In genomic region chr13:23562699-23563462, GRCm38 (mm10) we compare ENCODE assay signal across 8 mouse cellular contexts. TPM values are rescaled to one million over a fixed set of nuclear protein-coding genes. Genes with fewer than 3 reads are reported as not detected.
DNase-seq lines count a peak whose midpoint lies in the region; ATAC-seq lines count a peak whose summit lies in the region.

No protein-coding gene starts in this region.

- 3% methylated on average over 18 of the region's 18 CpGs for WGBS in kidney, embryonic 15.5 days
- 2% methylated on average over 18 of the region's 18 CpGs for WGBS in midbrain, embryonic 14.5 days

- no peaks in the 10 kb centered on the region for H3K27me3 ChIP-seq in kidney, embryonic 15.5 days
- H3K27me3 ChIP-seq in midbrain, embryonic 14.5 days (ENCODE audit: control insufficient read depth, insufficient read depth, low read length), result no peaks in the 10 kb centered on the region

- peak overlapping the region; percentile 48 for H3K4me3 ChIP-seq in kidney, embryonic 15.5 days (replicated peaks)
- peak overlapping the region; percentile 75 for H3K4me3 ChIP-seq in brown adipose tissue, adult 24 weeks (ENCODE audit: insufficient read depth, low read depth, low read length)
- H3K4me3 ChIP-seq in midbrain, embryonic 14.5 days (replicated peaks; ENCODE audit: low read depth, low read length), result peak overlapping the region; percentile 37

- peak overlapping the region; percentile 69 for H3K4me2 ChIP-seq in kidney, embryonic 15.5 days
- H3K4me2 ChIP-seq in midbrain, embryonic 14.5 days (ENCODE audit: low read length), result peak overlapping the region; percentile 75

- H3K27ac ChIP-seq in kidney, embryonic 15.5 days, result peak overlapping the region; percentile 99
- H3K27ac ChIP-seq in brown adipose tissue, adult 24 weeks (replicated peaks; ENCODE audit: low read depth, low read length), result peak overlapping the region; percentile 51
- peak overlapping the region; percentile 97 for H3K27ac ChIP-seq in midbrain, embryonic 14.5 days (replicated peaks; ENCODE audit: low read depth, low read length)

- H3K9me3 ChIP-seq in kidney, embryonic 15.5 days (replicated peaks), result no peaks in the 10 kb centered on the region
- H3K9me3 ChIP-seq in midbrain, embryonic 14.5 days (ENCODE audit: control insufficient read depth, low read length), result no peaks in the 10 kb centered on the region

- no peak for DNase-seq in kidney, adult 11 months
- peak; percentile 58 for DNase-seq in kidney, postnatal 14 days
- DNase-seq in midbrain, embryonic 14.5 days, result peak; percentile 86
- DNase-seq in ovary, postnatal 14 days (ENCODE audit: low spot score), result no peak

- H3K9ac ChIP-seq in kidney, embryonic 15.5 days, result peak overlapping the region; percentile 48
- H3K9ac ChIP-seq in midbrain, embryonic 14.5 days (replicated peaks; ENCODE audit: low read length), result peak overlapping the region; percentile 59

- peak; percentile 62 for ATAC-seq in kidney, embryonic 15.5 days (replicated peaks; ENCODE audit: low FRiP score)
- ATAC-seq in CD4-positive, CD25-positive, alpha-beta regulatory T cell, adult 4 months, result peak; percentile 18
- peak; percentile 57 for ATAC-seq in granulocyte monocyte progenitor cell, adult 5-6 weeks (replicated peaks; ENCODE audit: poor library complexity, severe bottlenecking)
- ATAC-seq in midbrain, embryonic 14.5 days (ENCODE audit: low FRiP score, low TSS enrichment), result peak; percentile 70

- H3K36me3 ChIP-seq in kidney, embryonic 15.5 days, result no peaks in the 10 kb centered on the region
- H3K36me3 ChIP-seq in midbrain, embryonic 14.5 days (ENCODE audit: control insufficient read depth, insufficient read depth, low read length), result no peaks in the 10 kb centered on the region

- H3K4me1 ChIP-seq in kidney, embryonic 15.5 days, result 0 out of 2 replicates have a peak, but pooled peaks cover 3% of the 10 kb centered on the region
- H3K4me1 ChIP-seq in brown adipose tissue, adult 24 weeks (ENCODE audit: control insufficient read depth, insufficient read depth, insufficient read length, low read length), result no peaks in the 10 kb centered on the region
- peaks cover 5% of the 10 kb centered on the region; the same call in 1 of the 2 replicates for H3K4me1 ChIP-seq in midbrain, embryonic 14.5 days (ENCODE audit: control insufficient read depth, insufficient read depth, low read length)

RNA-seq across cellular contexts. Expression of gene Hist1h3e, which starts 0.7 kb away (rescaled TPM):
- polyA plus RNA-seq in kidney, embryonic 15.5 days (2015; fragmentation: Nextera tagmentation; extraction: Ambion mirVana), result 6.5 and 6.7 TPM in 2 replicates
- polyA plus RNA-seq in CD4-positive, CD25-positive, alpha-beta regulatory T cell, adult 4 months (2017; shearing (Covaris generic)), result 1 to 10 TPM; 2.2 to 4.1 TPM
- polyA plus RNA-seq in brown adipose tissue, adult 24 weeks (2012; ENCODE audit: insufficient read depth, insufficient read length, missing spikeins), result 2.8 and 2.9 TPM in 2 replicates
- total RNA-seq in granulocyte monocyte progenitor cell, adult 5-6 weeks (2014; fragmentation: Nextera tagmentation), result 27.2 and 37.9 TPM in 2 replicates
- total RNA-seq in granulocyte monocyte progenitor cell, adult 5-6 weeks (2017), result 218 and 293 TPM in 2 replicates
- polyA plus RNA-seq in midbrain, embryonic 14.5 days (2014; fragmentation: Nextera tagmentation; extraction: Ambion mirVana), result 3.1 and 3.8 TPM in 2 replicates

RNA-seq across cellular contexts. Expression of gene Hist1h2ae, which starts 8.1 kb away (rescaled TPM):
- 84.7 and 118 TPM in 2 replicates for polyA plus RNA-seq in kidney, embryonic 15.5 days (2015; fragmentation: Nextera tagmentation; extraction: Ambion mirVana)
- 10 to 100 TPM; 12.3 to 17.6 TPM for polyA plus RNA-seq in CD4-positive, CD25-positive, alpha-beta regulatory T cell, adult 4 months (2017; shearing (Covaris generic))
- not detected in 2 replicates for polyA plus RNA-seq in brown adipose tissue, adult 24 weeks (2012; ENCODE audit: insufficient read depth, insufficient read length, missing spikeins)
- 5.5 and 7.4 TPM in 2 replicates for total RNA-seq in granulocyte monocyte progenitor cell, adult 5-6 weeks (2014; fragmentation: Nextera tagmentation)
- 405 and 464 TPM in 2 replicates for total RNA-seq in granulocyte monocyte progenitor cell, adult 5-6 weeks (2017)
- polyA plus RNA-seq in midbrain, embryonic 14.5 days (2014; fragmentation: Nextera tagmentation; extraction: Ambion mirVana), result 30.2 and 34.0 TPM in 2 replicates

RNA-seq across cellular contexts. Expression of gene Hist1h2bg, which starts 8.3 kb away (rescaled TPM):
- 10.6 and 10.9 TPM in 2 replicates for polyA plus RNA-seq in kidney, embryonic 15.5 days (2015; fragmentation: Nextera tagmentation; extraction: Ambion mirVana)
- 1 to 10 TPM; 8.0 to 8.6 TPM for polyA plus RNA-seq in CD4-positive, CD25-positive, alpha-beta regulatory T cell, adult 4 months (2017; shearing (Covaris generic))
- not detected in 2 replicates for polyA plus RNA-seq in brown adipose tissue, adult 24 weeks (2012; ENCODE audit: insufficient read depth, insufficient read length, missing spikeins)
- total RNA-seq in granulocyte monocyte progenitor cell, adult 5-6 weeks (2014; fragmentation: Nextera tagmentation), result 160 and 268 TPM in 2 replicates
- total RNA-seq in granulocyte monocyte progenitor cell, adult 5-6 weeks (2017), result 1,365 and 1,429 TPM in 2 replicates
- polyA plus RNA-seq in midbrain, embryonic 14.5 days (2014; fragmentation: Nextera tagmentation; extraction: Ambion mirVana), result 1.4 and 2.6 TPM in 2 replicates

RNA-seq across cellular contexts. Expression of gene Hist1h1d, which starts 9.8 kb away (rescaled TPM):
- polyA plus RNA-seq in kidney, embryonic 15.5 days (2015; fragmentation: Nextera tagmentation; extraction: Ambion mirVana), result 0.66 and 0.67 TPM in 2 replicates
- polyA plus RNA-seq in CD4-positive, CD25-positive, alpha-beta regulatory T cell, adult 4 months (2017; shearing (Covaris generic)), result under 1 TPM; 0.18 to 0.35 TPM
- polyA plus RNA-seq in brown adipose tissue, adult 24 weeks (2012; ENCODE audit: insufficient read depth, insufficient read length, missing spikeins), result 0.24 and 1.1 TPM in 2 replicates
- 13.1 and 13.2 TPM in 2 replicates for total RNA-seq in granulocyte monocyte progenitor cell, adult 5-6 weeks (2014; fragmentation: Nextera tagmentation)
- 109 and 113 TPM in 2 replicates for total RNA-seq in granulocyte monocyte progenitor cell, adult 5-6 weeks (2017)
- polyA plus RNA-seq in midbrain, embryonic 14.5 days (2014; fragmentation: Nextera tagmentation; extraction: Ambion mirVana), result 0.11 and 0.18 TPM in 2 replicates

RNA-seq across cellular contexts. Expression of gene Hist1h2bf, which starts 11.1 kb away (rescaled TPM):
- polyA plus RNA-seq in kidney, embryonic 15.5 days (2015; fragmentation: Nextera tagmentation; extraction: Ambion mirVana), result 6.0 and 6.9 TPM in 2 replicates
- polyA plus RNA-seq in CD4-positive, CD25-positive, alpha-beta regulatory T cell, adult 4 months (2017; shearing (Covaris generic)), result not detected
- 4.4 TPM in 1 of 2 replicates, not detected in the other for polyA plus RNA-seq in brown adipose tissue, adult 24 weeks (2012; ENCODE audit: insufficient read depth, insufficient read length, missing spikeins)
- total RNA-seq in granulocyte monocyte progenitor cell, adult 5-6 weeks (2014; fragmentation: Nextera tagmentation), result 148 and 188 TPM in 2 replicates
- total RNA-seq in granulocyte monocyte progenitor cell, adult 5-6 weeks (2017), result 453 and 461 TPM in 2 replicates
- 1.5 and 2.7 TPM in 2 replicates for polyA plus RNA-seq in midbrain, embryonic 14.5 days (2014; fragmentation: Nextera tagmentation; extraction: Ambion mirVana)

Comparison
In these comparisons a context has a peak if more than half of its experiments do, and no peak if none do; other contexts are left out.
1. DNase-seq: peak in kidney, postnatal 14 days (single experiment) and midbrain, embryonic 14.5 days (single experiment); none in kidney, adult 11 months (single experiment) and ovary, postnatal 14 days (single experiment).
2. ATAC-seq: peak in every context shown above with its lines; median percentile 70 in midbrain, embryonic 14.5 days; 62 in kidney, embryonic 15.5 days; 57 in granulocyte monocyte progenitor cell, adult 5-6 weeks; 18 in CD4-positive, CD25-positive, alpha-beta regulatory T cell, adult 4 months.
3. RNA of gene Hist1h2ae, which starts 8.1 kb away (polyA plus RNA-seq): 84.7 to 118 TPM in kidney, embryonic 15.5 days, 30.2 to 34.0 TPM in midbrain, embryonic 14.5 days and 12.3 to 17.6 TPM in CD4-positive, CD25-positive, alpha-beta regulatory T cell, adult 4 months; not detected in brown adipose tissue, adult 24 weeks; every median in the first group is over 10 times any median in the second.
4. Peak in every context shown above with its lines, with median percentiles within 50 percentile points of each other: H3K27ac ChIP-seq and H3K4me3 ChIP-seq.